Mouse (Mus musculus) left cerebral cortex, adult 2 months (tissue): ENCODE measurements at regions not wholly inside any gene's neighbourhood (a gene's known extent, or its start where the extent isn't known, plus 50 kb on each side); places are given as distances from the start of the nearest gene placed in this dataset.

Experiments
- DNase-seq, 2 experiments: peaks; one replicate each; pipeline ENCODE4 v3.0.0; 2021 to 2022; ENCODE audit warnings: low spot score in 2 of 2, mixed read lengths in 1 of 2; ENCODE audit errors: extremely low spot score in 1 of 2
- H3K27ac ChIP-seq: fragments of 200-600 bp; 2 replicates; pipeline ENCODE4 v1.8.1; 2022
- H3K4me3 ChIP-seq: fragments of 200-600 bp; 2 replicates; pipeline ENCODE4 v1.8.1; 2022
- CTCF ChIP-seq: fragments of 200-600 bp; IDR thresholded peaks from 2 replicates; pipeline ENCODE4 v1.8.1; 2022; ENCODE audit warnings: antibody characterized with exemption, mild to moderate bottlenecking, moderate library complexity
- intact Hi-C: fragments of 180-260 bp; cut with DNase I; formaldehyde crosslinking; loops from one replicate; pipeline ENCODE4 v1.15.1; 2025

DNA sequence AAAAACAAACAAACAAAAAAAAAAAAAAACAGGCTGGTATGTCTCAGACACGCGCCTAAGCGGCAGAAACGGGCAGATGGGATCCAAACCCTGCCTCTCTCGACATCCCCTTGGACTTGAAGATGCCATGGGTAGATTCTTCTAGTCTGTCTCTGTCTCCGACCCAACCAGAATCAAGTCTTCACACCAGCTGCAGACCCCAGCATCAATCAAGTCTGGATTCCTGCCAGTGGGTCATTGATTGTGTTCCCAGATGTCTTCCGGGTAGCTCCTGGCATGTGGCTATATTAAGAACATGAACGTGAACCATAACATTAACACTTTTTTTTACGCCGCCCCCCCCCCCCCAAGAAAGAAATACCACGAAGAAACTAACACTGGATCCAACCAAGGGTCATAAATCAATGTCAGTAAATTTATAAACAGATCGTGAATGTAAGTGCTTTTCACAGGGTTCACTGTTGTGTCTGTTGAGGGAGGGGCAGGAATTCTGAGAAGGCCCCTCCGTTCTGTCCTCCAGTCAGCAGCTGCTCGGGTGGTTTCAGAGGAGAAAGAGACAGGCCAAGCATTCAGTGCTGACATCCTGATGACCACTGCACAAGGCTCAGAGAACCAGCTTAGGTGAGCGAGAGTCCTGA lies 180.8 kb downstream of the Cdc5l start:
- Histone ChIP-seq H3K4me3 (no peak overlapping the region), H3K27ac (no peak overlapping the region)
- intact Hi-C loops: loop anchor here (5.0 to 10.0 kb wide), 3 partner anchors 120 to 795 kb away; no protein-coding TSS in a partner anchor
- no peak for DNase-seq
- TF ChIP-seq CTCF: no peak

DNA sequence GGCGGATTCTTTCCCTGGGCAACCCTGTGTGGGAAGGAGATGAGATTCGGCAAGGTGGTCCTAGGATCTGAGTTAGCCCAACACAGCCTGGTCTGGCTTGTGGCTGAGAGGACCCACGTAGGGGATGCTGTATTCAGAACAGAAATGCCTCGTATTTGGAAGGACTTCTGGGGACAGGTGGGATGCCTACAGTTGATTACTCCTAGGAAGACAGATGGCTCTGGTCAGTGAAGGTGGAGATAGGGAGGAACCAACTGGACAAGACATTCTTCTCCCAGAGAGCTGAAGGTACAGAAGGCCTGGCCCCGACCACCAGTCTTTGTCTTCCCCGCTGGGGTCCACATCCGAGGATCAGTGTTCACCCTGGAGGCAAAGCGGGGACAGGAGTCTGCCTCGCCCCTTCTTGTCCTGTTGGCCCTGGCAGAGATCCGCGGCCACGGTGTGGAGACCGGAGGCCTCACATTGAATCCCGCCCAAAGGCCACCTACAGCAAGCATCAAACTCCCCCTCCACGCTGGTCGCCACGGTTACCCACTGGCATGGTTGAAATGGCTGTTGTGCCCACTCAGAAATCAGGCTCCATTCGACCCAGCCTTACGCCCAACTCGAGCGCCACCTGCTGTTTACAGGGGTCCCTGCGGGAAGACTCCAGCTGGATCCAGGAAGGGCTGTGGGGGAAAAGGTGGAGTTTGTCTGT lies 182.4 kb downstream of the Cdc5l start:
- Histone ChIP-seq H3K4me3 (peak overlapping the region; percentile 36), H3K27ac (no peak overlapping the region)
- DNase-seq: peak; percentile 59 to 83
- peak; percentile 74 for TF ChIP-seq CTCF
- intact Hi-C loops: loop anchor here (1.0 to 10.0 kb wide), 5 partner anchors 121 to 990 kb away; no protein-coding TSS in a partner anchor

DNA sequence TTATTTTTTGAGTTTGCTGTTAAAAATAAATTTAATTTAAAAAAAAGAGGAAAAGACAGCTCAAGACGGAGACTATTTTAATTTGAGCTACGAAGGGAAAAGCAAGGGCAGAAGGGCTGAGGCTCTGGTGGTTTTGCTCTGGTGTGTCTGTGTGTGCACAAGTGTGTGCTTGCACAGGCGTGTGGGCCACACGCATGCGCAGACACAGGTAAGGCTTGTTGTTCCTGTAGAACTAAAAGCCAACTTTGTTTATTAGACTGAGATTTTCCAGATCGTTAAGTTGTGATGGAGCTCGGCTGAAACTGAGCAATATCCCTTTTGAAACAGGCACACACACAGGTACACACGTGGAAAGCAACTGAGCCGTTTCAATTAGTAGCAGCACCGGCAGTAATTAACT lies 183.1 kb downstream of the Cdc5l start:
- Histone ChIP-seq H3K4me3 (no peak overlapping the region), H3K27ac (no peak overlapping the region)
- no peak for TF ChIP-seq CTCF
- intact Hi-C loops: loop anchor here (2.0 to 10.0 kb wide), 4 partner anchors 122 to 793 kb away; no protein-coding TSS in a partner anchor
- no peak for DNase-seq

DNA sequence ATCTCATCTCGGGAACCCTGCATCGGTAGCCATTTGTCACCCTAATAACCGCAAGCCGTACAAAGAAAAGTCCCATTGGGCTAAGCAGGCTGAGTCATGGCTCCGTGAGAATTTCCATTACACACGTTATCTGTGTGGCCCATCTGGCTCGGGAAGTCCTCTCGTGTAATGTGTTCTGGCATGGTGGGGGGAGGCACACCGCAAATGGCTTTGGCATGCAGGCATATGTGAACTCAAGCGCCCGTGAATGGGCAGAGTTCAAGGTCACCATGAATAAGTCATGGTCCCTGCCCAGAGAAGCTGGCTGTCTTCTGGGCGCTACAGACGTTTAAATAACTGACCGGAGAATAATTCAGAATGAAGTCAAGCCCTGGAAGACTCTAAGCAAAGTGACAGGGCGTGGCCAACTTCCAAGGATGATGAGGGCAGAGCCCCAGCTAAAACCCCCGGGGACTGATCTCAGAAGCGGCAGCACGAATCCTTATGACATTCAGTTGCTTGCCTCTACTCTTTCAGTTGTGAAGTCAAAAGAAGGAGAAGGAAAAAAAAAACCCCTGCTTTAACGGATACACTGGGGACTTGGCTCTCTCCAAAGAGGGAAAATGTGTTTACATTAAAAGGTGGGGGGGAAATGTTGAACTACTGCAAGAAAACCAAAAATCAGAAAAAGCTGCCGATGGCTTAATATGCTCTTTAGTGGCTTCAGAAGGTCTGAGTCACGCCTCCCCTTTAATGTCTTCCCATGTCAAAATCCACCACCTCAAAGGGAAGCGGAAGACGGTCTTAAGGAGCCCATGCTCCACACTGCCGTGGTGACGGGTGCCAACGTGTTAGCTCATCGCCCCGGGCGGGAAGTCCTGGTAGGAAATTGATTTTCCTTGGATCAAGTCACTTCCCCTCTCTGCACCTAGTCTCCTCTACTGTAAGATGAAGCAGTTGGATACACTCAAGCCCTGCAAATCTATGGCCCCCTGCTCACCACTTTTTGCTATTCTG lies 186.1 kb downstream of the Cdc5l start:
- intact Hi-C loops: no loop called here
- Histone ChIP-seq H3K27ac (no peak overlapping the region), H3K4me3 (no peak overlapping the region)
- TF ChIP-seq CTCF: no peak
- no peak for DNase-seq

DNA sequence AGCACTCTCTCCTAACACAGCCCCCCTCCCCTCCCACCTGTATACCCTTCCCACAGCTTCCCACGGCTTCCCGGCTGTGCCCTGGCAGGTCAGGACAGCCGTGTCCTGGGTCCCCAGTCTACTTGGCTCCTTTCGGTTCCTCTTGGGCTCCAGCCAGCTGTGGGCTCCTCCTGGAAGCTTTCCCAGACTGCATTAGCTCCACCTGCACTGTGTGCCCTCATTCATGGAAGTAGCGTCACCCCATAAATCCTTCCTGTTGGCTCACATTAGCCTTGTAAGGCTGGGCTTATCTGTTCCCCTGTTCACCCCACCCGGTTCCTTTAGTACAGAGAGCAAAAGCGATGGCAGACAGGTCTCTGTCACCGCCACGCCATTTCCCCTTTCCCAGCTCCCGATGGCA lies 188.7 kb downstream of the Cdc5l start:
- no peak overlapping the region for H3K4me3 ChIP-seq
- DNase-seq: no peak
- TF ChIP-seq CTCF: no peak
- H3K27ac ChIP-seq: no peak overlapping the region
- intact Hi-C loops: no loop called here

DNA sequence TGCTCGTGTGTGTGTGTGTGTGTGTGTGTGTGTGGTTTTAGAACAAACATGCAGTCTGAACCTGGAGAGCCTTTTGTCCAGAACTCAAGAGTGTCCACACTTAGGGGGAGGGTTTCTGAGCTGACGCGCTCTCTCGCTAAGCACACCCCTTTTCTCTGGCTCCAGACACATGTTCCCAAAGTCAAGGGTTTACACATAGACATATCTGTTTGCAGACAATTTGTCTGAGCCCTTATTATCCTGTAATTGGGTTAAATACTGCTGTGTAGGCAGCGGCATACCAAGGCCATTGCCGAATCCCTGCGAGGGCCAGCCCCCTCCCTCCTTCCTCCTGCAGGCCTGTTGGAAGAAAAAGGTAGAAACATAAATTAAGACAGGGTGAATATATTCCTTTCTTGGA lies 190.4 kb downstream of the Cdc5l start:
- H3K27ac ChIP-seq: no peak overlapping the region
- intact Hi-C loops: no loop called here
- no peak for TF ChIP-seq CTCF
- DNase-seq: no peak
- no peak overlapping the region for H3K4me3 ChIP-seq

DNA sequence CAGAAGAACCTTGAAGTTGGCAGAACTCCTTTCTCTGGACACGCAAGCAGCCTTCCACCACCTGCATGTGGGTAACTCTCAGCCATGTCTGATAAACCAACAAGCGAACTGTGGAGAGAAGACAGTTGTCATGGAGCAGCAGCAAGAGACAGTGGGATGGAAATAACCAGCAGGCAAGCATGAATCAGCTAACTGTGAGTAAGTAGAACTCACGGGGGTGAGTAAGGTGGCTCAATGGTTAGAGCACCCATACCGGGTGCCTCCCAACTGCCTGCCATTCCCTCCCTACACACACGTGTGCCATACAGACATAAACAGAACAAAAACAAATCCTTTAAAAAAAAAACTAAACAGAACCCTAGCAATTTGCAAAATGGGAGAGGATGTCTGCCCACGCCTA lies 191.5 kb downstream of the Cdc5l start:
- DNase-seq: peak; percentile 27 to 37
- Histone ChIP-seq H3K4me3 (no peak overlapping the region), H3K27ac (no peak overlapping the region)
- no peak for TF ChIP-seq CTCF
- intact Hi-C loops: no loop called here

DNA sequence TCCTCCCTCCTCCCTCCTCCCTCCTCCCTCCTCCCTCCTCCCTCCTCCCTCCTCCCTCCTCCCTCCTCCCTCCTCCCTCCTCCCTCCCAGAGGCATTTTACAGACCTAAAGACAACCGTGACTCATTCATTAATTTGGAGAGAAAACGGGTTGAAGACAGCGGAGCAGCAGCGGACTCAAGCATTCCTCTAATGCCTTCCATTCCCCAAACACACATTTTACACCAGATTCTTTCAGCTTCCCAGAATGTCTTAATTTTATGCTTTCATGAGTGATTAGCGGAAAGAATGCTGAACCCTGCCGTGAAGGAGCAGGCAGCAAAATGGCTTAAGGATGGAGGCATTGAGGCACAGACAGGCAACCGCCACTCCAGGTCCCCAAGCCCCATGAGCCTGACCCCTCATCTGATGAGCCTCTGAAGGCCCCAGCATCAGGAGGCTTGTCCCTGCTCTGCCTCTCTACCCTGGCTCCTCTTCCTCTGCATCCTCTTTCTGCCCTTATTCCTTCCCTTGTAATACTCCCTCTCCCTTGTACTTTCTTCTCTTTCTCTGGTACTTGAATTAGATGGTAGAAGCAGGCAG lies 192.5 kb downstream of the Cdc5l start:
- Histone ChIP-seq H3K4me3 (no peak overlapping the region), H3K27ac (no peak overlapping the region)
- DNase-seq: no peak
- intact Hi-C loops: no loop called here
- no peak for TF ChIP-seq CTCF

DNA sequence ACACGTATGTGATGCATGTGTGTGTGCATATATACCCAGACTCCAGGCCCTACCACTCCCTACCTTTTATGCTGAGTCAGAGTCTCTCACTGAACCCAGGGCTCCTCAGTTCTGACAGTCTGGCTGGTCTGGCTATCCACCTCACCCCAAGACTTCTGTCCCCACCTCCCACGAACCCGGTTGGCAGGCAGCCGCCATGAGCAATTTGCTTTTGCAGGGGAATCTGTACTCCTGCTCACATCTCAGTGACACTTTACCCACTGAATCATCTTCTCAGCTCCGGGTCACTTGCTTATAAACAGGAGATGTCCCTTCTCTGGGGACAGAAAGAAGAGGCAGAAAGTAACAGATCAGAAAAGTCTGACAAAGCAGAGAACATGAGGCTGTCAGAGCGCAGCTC lies 193.0 kb downstream of the Cdc5l start:
- no peak for TF ChIP-seq CTCF
- DNase-seq: peak in 1 of 2 experiments; percentile 15
- H3K27ac ChIP-seq: no peak overlapping the region
- intact Hi-C loops: no loop called here
- no peak overlapping the region for H3K4me3 ChIP-seq

DNA sequence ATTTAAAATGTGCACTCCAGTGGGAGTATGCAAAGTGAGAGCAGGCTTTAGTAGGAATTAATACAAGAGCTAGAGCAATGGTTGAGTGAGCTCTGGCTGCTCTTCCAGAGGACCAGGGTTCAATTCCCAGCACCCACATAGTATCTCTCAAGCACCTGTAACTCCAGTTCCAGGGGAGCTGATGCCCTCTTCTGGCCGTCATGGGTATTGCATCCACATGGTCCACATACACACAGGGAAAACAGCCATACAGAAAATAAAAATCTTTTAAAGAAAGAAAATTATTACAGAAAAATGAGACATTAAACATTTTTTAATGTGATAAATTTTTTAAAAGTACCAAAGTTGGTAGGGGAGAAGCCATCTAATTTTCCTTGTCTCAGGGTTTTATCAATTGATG lies 196.3 kb downstream of the Cdc5l start:
- Histone ChIP-seq H3K27ac (no peak overlapping the region), H3K4me3 (no peak overlapping the region)
- DNase-seq: no peak
- peak; percentile 24 for TF ChIP-seq CTCF
- intact Hi-C loops: no loop called here

DNA sequence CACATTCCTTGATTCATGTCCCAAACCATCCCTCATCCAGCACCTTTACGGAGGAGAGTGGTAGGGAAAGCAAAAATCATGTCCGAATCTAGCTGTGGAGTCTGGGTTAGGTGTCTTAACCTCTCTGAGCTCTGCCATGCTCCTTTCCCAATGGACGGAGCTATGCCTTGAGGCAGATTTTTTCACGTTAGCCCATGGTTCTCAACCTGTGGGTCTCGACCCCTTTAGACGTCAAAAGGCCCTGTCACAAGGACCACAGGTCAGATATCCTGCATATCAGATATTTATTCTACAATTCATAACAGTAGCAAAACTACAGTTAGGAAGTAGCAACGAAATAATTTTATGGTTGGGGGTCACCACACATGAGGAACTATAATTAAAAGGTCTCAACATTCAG lies 198.1 kb downstream of the Cdc5l start:
- no peak overlapping the region for H3K27ac ChIP-seq
- no peak for DNase-seq
- no peak for TF ChIP-seq CTCF
- H3K4me3 ChIP-seq: no peak overlapping the region
- intact Hi-C loops: no loop called here

DNA sequence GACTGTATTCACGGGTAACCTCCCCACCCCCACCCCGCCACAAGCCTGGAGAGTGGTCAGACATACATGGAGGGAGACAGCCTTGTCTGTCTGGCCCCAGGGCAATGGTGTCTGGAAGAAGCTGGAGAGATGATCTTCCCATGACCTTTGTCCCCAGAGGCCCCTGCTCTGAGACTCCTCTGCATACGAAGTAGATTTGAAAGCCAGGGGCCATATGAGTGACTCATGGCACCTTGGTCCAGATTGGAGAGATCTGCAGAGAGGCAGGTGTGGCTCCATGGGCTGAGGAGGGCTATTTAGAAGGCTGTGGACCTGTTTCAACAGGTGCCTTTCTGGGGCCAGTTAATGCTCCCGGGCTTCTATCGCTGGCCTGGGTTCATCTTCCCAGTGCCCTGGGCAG lies 200.7 kb downstream of the Cdc5l start:
- no peak for DNase-seq
- TF ChIP-seq CTCF: no peak
- H3K4me3 ChIP-seq: no peak overlapping the region
- no peak overlapping the region for H3K27ac ChIP-seq
- intact Hi-C loops: no loop called here
